ENCODE assay signal across 21 mouse cellular contexts in genomic region chr6:59068187-59068586, GRCm38 (mm10). TPM values are rescaled to one million over a fixed set of nuclear protein-coding genes. Genes with fewer than 3 reads are reported as not detected.
DNase-seq lines count a peak whose midpoint lies in the region; ATAC-seq lines count a peak whose summit lies in the region.
"Had no signal": no experiment of that assay in that cellular context is flagged by ENCODE, and none has a peak within 500 bp of the region (broad histone marks: within the 10 kb centered on the region; RNA-seq: fewer than 3 reads in every experiment).

No protein-coding gene starts in this region.

- H3K4me1 ChIP-seq in heart, embryonic 11.5 days (ENCODE audit: control insufficient read depth, insufficient read depth, low read length), result no peaks in the 10 kb centered on the region
- no peaks in the 10 kb centered on the region for H3K4me1 ChIP-seq in lung, embryonic 16.5 days (replicated peaks; ENCODE audit: control insufficient read depth, insufficient read depth, low read length)
- no peaks in the 10 kb centered on the region for H3K4me1 ChIP-seq in midbrain, embryonic 15.5 days
- H3K4me1 ChIP-seq: embryonic facial prominence, embryonic 12.5 days; forebrain, embryonic 12.5 days; heart, embryonic 15.5 days; midbrain, embryonic 13.5 days had no signal

- H3K4me3 ChIP-seq in heart, embryonic 11.5 days (ENCODE audit: low read depth, low read length), result no peak overlapping the region
- H3K4me3 ChIP-seq in lung, embryonic 16.5 days (ENCODE audit: low read length), result no peak overlapping the region
- H3K4me3 ChIP-seq in midbrain, embryonic 15.5 days, result no peak overlapping the region
- H3K4me3 ChIP-seq: embryonic facial prominence, embryonic 12.5 days; forebrain, embryonic 12.5 days; heart, embryonic 15.5 days; midbrain, embryonic 13.5 days had no signal

- 85% methylated on average over 5 of the region's 5 CpGs for WGBS in heart, embryonic 11.5 days (ENCODE audit: insufficient replicate concordance)
- 71% methylated on average over 5 of the region's 5 CpGs for WGBS in lung, embryonic 16.5 days
- 93% methylated on average over 5 of the region's 5 CpGs for WGBS in midbrain, embryonic 15.5 days

- H3K9ac ChIP-seq in heart, embryonic 11.5 days (ENCODE audit: low read depth, low read length), result no peak overlapping the region
- H3K9ac ChIP-seq in lung, embryonic 16.5 days (ENCODE audit: low read length), result no peak overlapping the region
- no peak overlapping the region for H3K9ac ChIP-seq in midbrain, embryonic 15.5 days
- H3K9ac ChIP-seq: embryonic facial prominence, embryonic 12.5 days; forebrain, embryonic 12.5 days; heart, embryonic 15.5 days; midbrain, embryonic 13.5 days had no signal

- no peak overlapping the region for H3K27ac ChIP-seq in heart, embryonic 11.5 days (ENCODE audit: low read depth, low read length)
- no peak overlapping the region for H3K27ac ChIP-seq in lung, embryonic 16.5 days (ENCODE audit: low read length)
- H3K27ac ChIP-seq in midbrain, embryonic 15.5 days, result no peak overlapping the region
- H3K27ac ChIP-seq: embryonic facial prominence, embryonic 12.5 days; forebrain, embryonic 12.5 days; heart, embryonic 15.5 days; midbrain, embryonic 13.5 days had no signal

- no peaks in the 10 kb centered on the region for H3K9me3 ChIP-seq in heart, embryonic 11.5 days (replicated peaks; ENCODE audit: control insufficient read depth, low read length)
- H3K9me3 ChIP-seq in lung, embryonic 16.5 days (ENCODE audit: control insufficient read depth, low read length), result no peaks in the 10 kb centered on the region
- H3K9me3 ChIP-seq in midbrain, embryonic 15.5 days, result no peaks in the 10 kb centered on the region
- H3K9me3 ChIP-seq: embryonic facial prominence, embryonic 12.5 days; forebrain, embryonic 12.5 days; heart, embryonic 15.5 days; midbrain, embryonic 13.5 days had no signal

- no peaks in the 10 kb centered on the region for H3K27me3 ChIP-seq in heart, embryonic 11.5 days (ENCODE audit: control insufficient read depth, insufficient read depth, low read length)
- H3K27me3 ChIP-seq in lung, embryonic 16.5 days (ENCODE audit: control insufficient read depth, insufficient read depth, low read depth, low read length), result no peaks in the 10 kb centered on the region
- no peaks in the 10 kb centered on the region for H3K27me3 ChIP-seq in midbrain, embryonic 15.5 days (replicated peaks)
- H3K27me3 ChIP-seq: CH12.LX; embryonic facial prominence, embryonic 12.5 days; forebrain, embryonic 12.5 days; heart, embryonic 15.5 days; midbrain, embryonic 13.5 days had no signal

- peak; percentile 34 to 49 for DNase-seq in heart, adult 18-20 months
- peak; percentile 79 for DNase-seq in Muller cell, postnatal 12 days (ENCODE audit: inconsistent ontology term)
- peak; percentile 88 for DNase-seq in adipocyte (ENCODE audit: low spot score)
- DNase-seq in layer of hippocampus, postnatal 25 days (ENCODE audit: extremely low spot score in 1 of 2, low spot score in 1 of 2), result no peak
- DNase-seq in frontal cortex, postnatal 36 days (ENCODE audit: low spot score in 2 of 2), result no peak
- DNase-seq: cerebellum, postnatal 36 days; kidney, adult 11 months; kidney, postnatal 25 days; layer of hippocampus, adult 9-11 months; right cerebral cortex, adult 18-20 months; spleen, adult 18-20 months; thymus, postnatal 36 days had no signal

- H3K36me3 ChIP-seq in heart, embryonic 11.5 days (ENCODE audit: control insufficient read depth, insufficient read depth, low read length), result no peaks in the 10 kb centered on the region
- no peaks in the 10 kb centered on the region for H3K36me3 ChIP-seq in lung, embryonic 16.5 days (ENCODE audit: control insufficient read depth, insufficient read depth, low read length)
- H3K36me3 ChIP-seq in midbrain, embryonic 15.5 days (replicated peaks), result no peaks in the 10 kb centered on the region
- H3K36me3 ChIP-seq: embryonic facial prominence, embryonic 12.5 days; forebrain, embryonic 12.5 days; heart, embryonic 15.5 days; midbrain, embryonic 13.5 days had no signal

- ATAC-seq in heart, embryonic 11.5 days (replicated peaks; ENCODE audit: insufficient number of reproducible peaks, low FRiP score, low TSS enrichment), result no peak
- peak; percentile 26; the same call in 1 of the 2 replicates for ATAC-seq in lung, embryonic 16.5 days (ENCODE audit: low read depth)
- no peak for ATAC-seq in midbrain, embryonic 15.5 days (replicated peaks)
- ATAC-seq: hindbrain, embryonic 16.5 days; midbrain, embryonic 13.5 days had no signal

- no peak overlapping the region for H3K4me2 ChIP-seq in heart, embryonic 11.5 days
- no peak overlapping the region for H3K4me2 ChIP-seq in lung, embryonic 16.5 days (ENCODE audit: low read depth, low read length)
- H3K4me2 ChIP-seq in midbrain, embryonic 15.5 days, result no peak overlapping the region
- H3K4me2 ChIP-seq: embryonic facial prominence, embryonic 12.5 days; forebrain, embryonic 12.5 days; heart, embryonic 15.5 days; midbrain, embryonic 13.5 days had no signal

RNA-seq across cellular contexts. Expression of gene Fam13a, which starts 43.8 kb away (rescaled TPM):
- 10 to 100 TPM; 20.8 to 29.9 TPM for total RNA-seq in heart, adult 18-20 months (2021)
- polyA plus RNA-seq in heart, embryonic 11.5 days (2014; fragmentation: Nextera tagmentation; extraction: Ambion mirVana), result 6.7 and 10.2 TPM in 2 replicates
- 27.3 and 33.3 TPM in 2 replicates for polyA plus RNA-seq in lung, embryonic 16.5 days (2015; fragmentation: Nextera tagmentation; extraction: Ambion mirVana)
- 10 to 100 TPM; 15.6 to 17.4 TPM for total RNA-seq in layer of hippocampus, postnatal 25 days (2021)
- polyA plus RNA-seq in midbrain, embryonic 15.5 days (2015; fragmentation: Nextera tagmentation; extraction: Ambion mirVana), result 10.9 and 12.5 TPM in 2 replicates

Comparison
In these comparisons a context has a peak if more than half of its experiments do, and no peak if none do; other contexts are left out.
1. DNase-seq: peak in heart, adult 18-20 months (2 of 2), Muller cell, postnatal 12 days (single experiment) and adipocyte (single experiment); none in layer of hippocampus, postnatal 25 days (0 of 2) and frontal cortex, postnatal 36 days (0 of 2).